Mouse (Mus musculus) forebrain, embryonic 14.5 days (tissue): ENCODE measurements around the gene Zfp385c. TPM values are rescaled to one million over a fixed set of nuclear protein-coding genes. Genes with fewer than 3 reads are reported as not detected.
A peak's percentile ranks its signal among the peaks of the same experiment; 100 is the strongest.

ENCODE experiments used
- ATAC-seq: fragments of 200-750 bp; cut with Nextera tagmentation; 2 replicates; pipeline ENCODE4 v1.8.0; 2017; ENCODE audit warnings: mild to moderate bottlenecking, moderate library complexity
- DNase-seq: peaks from one replicate; pipeline ENCODE4 v3.0.0-alpha.2; 2015; ENCODE audit warnings: low spot score
- H3K27ac ChIP-seq: fragments of 300-500 bp; sonication (generic); 2 replicates; pipeline ENCODE4 v1.5.1; 2014; ENCODE audit warnings: low read depth, mild to moderate bottlenecking, control low read depth, low read length, moderate library complexity
- H3K27me3 ChIP-seq: fragments of 300-500 bp; sonication (generic); replicated peaks from 2 replicates; pipeline ENCODE4 v1.6.1; 2014; ENCODE audit warnings: low read length, control low read depth, mixed read lengths; ENCODE audit not compliant: control insufficient read depth, insufficient read depth
- H3K36me3 ChIP-seq: fragments of 300-500 bp; sonication (generic); 2 replicates; pipeline ENCODE4 v1.6.1; 2014; ENCODE audit warnings: low read length, control low read depth; ENCODE audit not compliant: control insufficient read depth, insufficient read depth
- H3K4me1 ChIP-seq: fragments of 300-500 bp; sonication (generic); 2 replicates; pipeline ENCODE4 v1.6.1; 2014; ENCODE audit warnings: antibody characterized with exemption, low read length, control low read depth; ENCODE audit not compliant: control insufficient read depth, insufficient read depth
- H3K4me2 ChIP-seq: fragments of 300-500 bp; sonication (generic); 2 replicates; pipeline ENCODE4 v1.6.1; 2014; ENCODE audit warnings: mild to moderate bottlenecking, control low read depth, low read length
- H3K4me3 ChIP-seq: fragments of 300-500 bp; sonication (generic); 2 replicates; pipeline ENCODE4 v1.5.1; 2014; ENCODE audit warnings: low read depth, low read length, control low read depth
- H3K9ac ChIP-seq: fragments of 300-500 bp; sonication (generic); 2 replicates; pipeline ENCODE4 v1.6.1; 2014; ENCODE audit warnings: mild to moderate bottlenecking, low read length, control low read depth, moderate library complexity
- H3K9me3 ChIP-seq: fragments of 300-500 bp; sonication (generic); replicated peaks from 2 replicates; pipeline ENCODE4 v1.6.1; 2016; ENCODE audit warnings: low read length, control low read depth, mixed read lengths; ENCODE audit not compliant: control insufficient read depth
- WGBS: fragments of 180-500 bp; shearing (Covaris S2); extraction: QIAGEN DNeasy Blood & Tissue Kit; methylation state at CpG from one replicate; pipeline ENCODE4 v1.1.7; 2014; 5-methylcytosine and 5-hydroxymethylcytosine counted together
- polyA plus RNA-seq: library from polyadenylated mRNA; unstranded; fragments of >200 nt; fragmentation: Nextera tagmentation; extraction: Ambion mirVana; gene quantifications from 2 replicates; pipeline ENCODE4 v1.2.1, GENCODE M21; 2014

The Zfp385c gene
- polyA plus RNA-seq, 1 experiment from 2014 or later, result not detected

DNA sequence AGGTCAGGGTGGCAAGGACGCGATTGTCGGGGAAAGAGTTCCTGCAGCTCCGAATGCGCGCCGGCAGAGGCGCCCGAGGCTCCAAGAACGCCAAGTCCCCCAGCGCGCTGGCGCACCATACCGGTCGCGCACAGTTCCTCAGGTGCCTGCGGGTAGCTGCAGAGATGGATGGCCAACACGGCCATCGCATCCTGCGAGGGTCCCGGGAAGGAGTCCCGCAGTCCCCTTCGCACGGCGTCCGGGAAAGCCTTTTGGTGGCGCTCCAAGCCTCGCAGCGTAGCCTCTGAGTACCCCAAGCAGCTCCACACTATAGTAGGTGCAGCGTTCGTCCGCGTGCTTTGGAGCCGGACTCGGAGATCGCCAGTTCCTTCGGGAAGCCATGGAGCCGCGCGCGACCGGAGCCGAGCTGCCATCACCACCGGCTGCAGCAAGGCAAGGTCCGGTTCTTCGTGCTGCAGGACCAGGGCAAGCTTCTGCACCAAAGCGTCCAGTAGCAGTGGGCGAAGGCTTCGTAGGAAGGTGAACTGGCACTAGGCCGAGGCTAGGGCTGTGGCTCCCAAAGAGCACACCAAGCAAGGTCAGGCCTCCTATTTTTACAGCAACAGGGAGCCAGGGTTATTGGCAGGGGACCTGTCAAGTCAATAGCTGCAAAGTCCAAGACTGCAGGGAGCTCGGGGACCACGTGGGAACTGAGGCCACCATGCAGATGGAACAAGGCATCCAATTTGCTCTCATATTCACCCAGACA lies 51.9 kb downstream of the Zfp385c start:
- Histone ChIP-seq H3K4me2 (peak overlapping the region; percentile 67), H3K9me3 (no peaks in the 10 kb centered on the region), H3K27me3 (0 out of 2 replicates have a peak, but pooled peaks cover 10% of the 10 kb centered on the region), H3K9ac (peak overlapping the region; percentile 51), H3K4me1 (peaks cover 5% of the 10 kb centered on the region; the same call in 1 of the 2 replicates), H3K27ac (no peak overlapping the region), H3K36me3 (no peaks in the 10 kb centered on the region), H3K4me3 (peak overlapping the region; percentile 35)
- ATAC-seq (peak; percentile 54; the same call in 1 of the 2 replicates), DNase-seq (peak; percentile 73)
- 7% methylated on average over 52 of the region's 52 CpGs for WGBS

- no peaks in the 10 kb centered on the region for H3K4me1 ChIP-seq
- H3K36me3 ChIP-seq, result no peaks in the 10 kb centered on the region
- 78% methylated on average over 7 of the region's 7 CpGs for WGBS
- H3K9ac ChIP-seq, result no peak overlapping the region
- ATAC-seq (no peak), DNase-seq (no peak)
- no peaks in the 10 kb centered on the region for H3K9me3 ChIP-seq
- no peak overlapping the region for H3K4me3 ChIP-seq
- H3K27ac ChIP-seq, result no peak overlapping the region
- H3K4me2 ChIP-seq, result no peak overlapping the region
- 0 out of 2 replicates have a peak, but pooled peaks cover 3% of the 10 kb centered on the region for H3K27me3 ChIP-seq
Measured at GRCm38 (mm10) chr11:100634530-100634929, 57.7 kb downstream of the Zfp385c start.

DNA sequence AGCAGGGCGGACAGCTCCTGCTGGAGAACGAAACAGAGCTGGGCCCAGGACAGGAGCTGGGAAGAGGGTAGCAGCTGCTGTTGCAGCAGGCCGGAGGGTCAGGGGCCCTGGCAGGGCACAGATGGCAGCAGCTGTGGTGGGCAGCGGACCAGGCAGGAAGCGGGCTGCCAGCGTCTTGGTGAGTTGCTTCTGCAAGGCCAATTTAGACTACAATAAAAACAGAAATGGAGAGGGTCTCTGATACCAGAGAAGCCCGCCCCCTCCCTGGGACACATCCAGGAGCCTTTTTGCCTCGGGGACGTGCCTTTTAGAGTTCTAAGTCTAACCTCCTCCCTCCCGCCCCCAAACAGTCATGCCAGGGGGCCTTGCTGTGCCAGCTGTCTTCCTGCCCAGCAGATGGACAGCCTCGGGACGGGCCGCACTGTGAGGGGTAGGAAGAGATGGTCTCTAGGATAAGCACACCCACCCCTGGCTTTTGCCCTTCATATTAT lies 63.3 kb downstream of the Zfp385c start:
- ATAC-seq, result no peak

GRCm38 (mm10) chr11:100628056-100628455 lies 64.2 kb downstream of the Zfp385c start:
- peaks cover 30% of the 10 kb centered on the region for H3K36me3 ChIP-seq
- H3K4me1 ChIP-seq, result peaks cover 12% of the 10 kb centered on the region
- no peak overlapping the region for H3K4me3 ChIP-seq
- no peak overlapping the region for H3K27ac ChIP-seq
- no peak overlapping the region for H3K9ac ChIP-seq
- H3K27me3 ChIP-seq, result no peaks in the 10 kb centered on the region
- H3K9me3 ChIP-seq, result no peaks in the 10 kb centered on the region
- 81% methylated on average over 5 of the region's 5 CpGs for WGBS
- ATAC-seq, result no peak
- DNase-seq, result no peak
- no peak overlapping the region for H3K4me2 ChIP-seq

More for the DNA sequence above, 63.3 kb downstream of the Zfp385c start:
- H3K4me2 ChIP-seq, result no peak overlapping the region
- peaks cover 6% of the 10 kb centered on the region for H3K4me1 ChIP-seq
- DNase-seq, result peak; percentile 31
- no peak overlapping the region for H3K27ac ChIP-seq
- H3K4me3 ChIP-seq, result no peak overlapping the region
- H3K27me3 ChIP-seq, result no peaks in the 10 kb centered on the region
- H3K36me3 ChIP-seq, result peaks cover 30% of the 10 kb centered on the region
- H3K9me3 ChIP-seq, result no peaks in the 10 kb centered on the region
- 45% methylated on average over 13 of the region's 13 CpGs for WGBS
- peak overlapping the region; percentile 26; the same call in 1 of the 2 replicates for H3K9ac ChIP-seq

- Histone ChIP-seq H3K9me3 (no peaks in the 10 kb centered on the region), H3K27ac (no peak overlapping the region), H3K4me2 (no peak overlapping the region), H3K36me3 (peaks cover 30% of the 10 kb centered on the region), H3K9ac (no peak overlapping the region), H3K27me3 (no peaks in the 10 kb centered on the region), H3K4me3 (no peak overlapping the region), H3K4me1 (peaks cover 12% of the 10 kb centered on the region)
- ATAC-seq (peak; percentile 44; the same call in 1 of the 2 replicates), DNase-seq (peak; percentile 60)
- 24% methylated on average over 9 of the region's 9 CpGs for WGBS
Measured at GRCm38 (mm10) chr11:100626701-100627195, 65.5 kb downstream of the Zfp385c start.

GRCm38 (mm10) chr11:100625754-100626700 lies 66.2 kb downstream of the Zfp385c start:
- Histone ChIP-seq H3K9ac (no peak overlapping the region), H3K36me3 (peaks cover 30% of the 10 kb centered on the region), H3K4me2 (no peak overlapping the region), H3K27ac (no peak overlapping the region), H3K4me3 (no peak overlapping the region), H3K4me1 (peaks cover 12% of the 10 kb centered on the region), H3K27me3 (no peaks in the 10 kb centered on the region), H3K9me3 (no peaks in the 10 kb centered on the region)
- 96% methylated on average over 23 of the region's 23 CpGs for WGBS
- DNase-seq (no peak), ATAC-seq (no peak)

GRCm38 (mm10) chr11:100623867-100624266 lies 68.4 kb downstream of the Zfp385c start:
- Histone ChIP-seq H3K27me3 (no peaks in the 10 kb centered on the region), H3K4me2 (peak overlapping the region; percentile 59), H3K9ac (peak overlapping the region; percentile 32; the same call in 1 of the 2 replicates), H3K36me3 (peaks cover 30% of the 10 kb centered on the region), H3K4me3 (no peak overlapping the region), H3K4me1 (peaks cover 11% of the 10 kb centered on the region), H3K9me3 (no peaks in the 10 kb centered on the region), H3K27ac (no peak overlapping the region)
- WGBS, result 38% methylated on average over 5 of the region's 5 CpGs
- ATAC-seq, result no peak
- DNase-seq, result peak; percentile 48

- Histone ChIP-seq H3K9me3 (no peaks in the 10 kb centered on the region), H3K27ac (peak overlapping the region; percentile 56), H3K4me2 (peak overlapping the region; percentile 59), H3K4me1 (peaks cover 18% of the 10 kb centered on the region), H3K4me3 (peak overlapping the region; percentile 57), H3K9ac (peak overlapping the region; percentile 79), H3K36me3 (peaks cover 30% of the 10 kb centered on the region), H3K27me3 (no peaks in the 10 kb centered on the region)
- peak; percentile 95 for DNase-seq
- under 1% methylated on average over 24 of the region's 24 CpGs for WGBS
- peak; percentile 56 for ATAC-seq
Measured at GRCm38 (mm10) chr11:100622714-100623113, 69.5 kb downstream of the Zfp385c start.
